Mouse (Mus musculus): ENCODE measurements around the gene Drosha.
"Not testable (repeated sequence)": the region's sequence is repeated elsewhere in the genome, so short reads cannot be mapped to it uniquely, and the experiment has no call there.

Gene Drosha

DNA sequence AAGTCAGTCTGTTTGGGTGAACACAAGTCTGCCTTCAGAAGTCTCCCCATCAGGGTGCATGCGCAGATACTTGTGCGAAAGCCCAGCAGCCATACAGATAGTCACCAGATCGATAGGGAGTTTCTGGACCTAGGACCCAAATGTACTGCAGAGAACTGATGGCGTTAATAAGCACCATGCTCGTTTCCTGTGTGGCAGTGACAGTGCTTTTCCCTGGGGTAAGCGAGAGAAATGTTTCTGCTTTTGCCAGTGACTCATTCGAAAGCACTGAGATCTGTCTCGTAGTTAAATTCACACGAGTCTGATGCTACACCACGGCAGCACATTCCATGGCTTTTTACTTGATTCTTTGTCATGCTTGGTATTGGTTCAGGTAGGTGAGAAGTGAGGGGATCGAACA lies 60.7 kb downstream of the Drosha start:
- DNase-seq (ENCODE audit: low spot score): no peak

DNA sequence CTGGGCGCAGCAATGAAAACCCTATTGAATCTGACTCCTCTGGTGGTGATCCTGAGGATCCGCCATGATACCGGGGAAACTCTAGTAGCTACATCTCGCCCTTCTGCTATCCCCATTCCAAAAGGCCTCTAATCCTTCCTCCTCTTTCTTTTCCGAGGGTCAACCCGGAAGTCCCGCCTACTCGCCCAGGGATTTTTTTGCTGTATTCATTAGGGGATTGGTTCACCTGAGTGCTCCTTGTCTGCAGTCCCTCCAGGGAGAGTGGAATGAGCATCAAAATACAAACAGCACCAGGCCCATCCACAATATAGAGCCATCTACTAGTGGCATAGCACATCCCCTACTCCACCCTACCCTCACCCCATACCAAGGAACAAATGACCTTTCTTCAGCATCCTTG lies 62.6 kb downstream of the Drosha start:
- no peak for DNase-seq (ENCODE audit: low spot score)

GRCm38 (mm10) chr15:12888312-12888711 lies 63.7 kb downstream of the Drosha start:
- DNase-seq (ENCODE audit: low spot score): no peak

DNA sequence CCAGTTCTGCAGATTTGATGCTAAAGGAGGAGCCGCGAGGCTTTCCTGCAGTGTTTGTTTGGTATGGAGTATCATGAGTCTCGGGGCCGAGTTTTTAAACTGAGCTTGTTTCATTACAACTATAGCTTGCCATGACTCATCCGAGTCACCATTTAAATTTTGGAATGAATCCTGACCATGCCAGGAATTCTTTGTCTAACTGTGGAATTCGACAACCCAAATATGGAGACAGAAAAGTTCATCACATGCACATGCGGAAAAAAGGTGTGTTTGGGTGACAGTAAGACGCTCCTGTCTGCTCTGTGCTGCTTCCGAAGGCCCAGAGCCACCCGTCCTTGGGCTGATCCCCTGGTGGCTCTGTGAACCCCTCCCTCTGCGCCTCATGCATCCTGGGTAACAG lies 65.3 kb downstream of the Drosha start:
- DNase-seq (ENCODE audit: low spot score): no peak

- DNase-seq (ENCODE audit: low spot score): no peak
Observed at GRCm38 (mm10) chr15:12895426-12895825, 70.8 kb downstream of the Drosha start.

GRCm38 (mm10) chr15:12896022-12897009 lies 71.7 kb downstream of the Drosha start:
- no peak for DNase-seq (ENCODE audit: low spot score)

DNA sequence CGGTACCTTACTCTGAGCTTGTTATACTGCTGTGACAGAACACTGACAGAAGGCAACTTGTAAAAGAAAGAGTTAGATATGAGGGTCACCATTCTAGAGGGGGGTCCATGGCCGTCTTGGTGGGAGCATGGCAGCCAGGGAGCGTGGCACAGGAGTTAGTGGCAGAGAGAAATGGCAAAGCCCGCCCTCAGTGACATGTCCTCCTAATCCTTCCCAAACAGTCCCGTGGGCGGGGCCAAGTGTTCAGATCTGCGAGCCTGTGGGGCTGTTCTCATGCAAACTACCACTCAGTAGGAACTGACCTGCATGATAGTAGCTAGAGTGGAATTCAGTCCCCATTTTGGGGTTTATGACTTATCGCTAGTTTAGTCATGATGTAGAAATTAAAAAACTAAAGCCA lies 73.2 kb downstream of the Drosha start:
- no peak for DNase-seq (ENCODE audit: low spot score)

- DNase-seq (ENCODE audit: low spot score): no peak
Observed at GRCm38 (mm10) chr15:12900428-12901196, 76.0 kb downstream of the Drosha start.

- no peak for DNase-seq (ENCODE audit: low spot score)
Observed at GRCm38 (mm10) chr15:12901197-12901570, 76.6 kb downstream of the Drosha start.

DNA sequence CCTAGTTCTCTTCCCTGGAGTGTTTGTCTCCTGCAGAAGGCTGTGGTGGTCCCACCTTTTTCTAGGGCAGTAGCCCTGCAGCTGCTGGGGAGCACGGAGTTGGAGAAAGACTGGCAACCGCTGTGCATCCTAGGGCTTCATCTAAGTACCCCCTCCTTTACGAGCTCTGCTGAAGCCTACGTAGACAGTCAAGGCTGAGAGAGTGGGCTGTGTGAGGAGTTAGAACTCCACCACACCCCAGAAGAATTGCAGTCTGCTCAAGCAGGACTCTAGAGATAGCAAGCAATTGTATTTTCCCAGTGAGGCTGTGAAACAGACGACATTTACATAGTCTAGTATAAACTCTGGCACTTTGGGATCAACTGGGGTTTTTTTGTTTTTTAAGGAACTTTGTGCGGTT lies 79.8 kb downstream of the Drosha start:
- no peak for DNase-seq (ENCODE audit: low spot score)

DNA sequence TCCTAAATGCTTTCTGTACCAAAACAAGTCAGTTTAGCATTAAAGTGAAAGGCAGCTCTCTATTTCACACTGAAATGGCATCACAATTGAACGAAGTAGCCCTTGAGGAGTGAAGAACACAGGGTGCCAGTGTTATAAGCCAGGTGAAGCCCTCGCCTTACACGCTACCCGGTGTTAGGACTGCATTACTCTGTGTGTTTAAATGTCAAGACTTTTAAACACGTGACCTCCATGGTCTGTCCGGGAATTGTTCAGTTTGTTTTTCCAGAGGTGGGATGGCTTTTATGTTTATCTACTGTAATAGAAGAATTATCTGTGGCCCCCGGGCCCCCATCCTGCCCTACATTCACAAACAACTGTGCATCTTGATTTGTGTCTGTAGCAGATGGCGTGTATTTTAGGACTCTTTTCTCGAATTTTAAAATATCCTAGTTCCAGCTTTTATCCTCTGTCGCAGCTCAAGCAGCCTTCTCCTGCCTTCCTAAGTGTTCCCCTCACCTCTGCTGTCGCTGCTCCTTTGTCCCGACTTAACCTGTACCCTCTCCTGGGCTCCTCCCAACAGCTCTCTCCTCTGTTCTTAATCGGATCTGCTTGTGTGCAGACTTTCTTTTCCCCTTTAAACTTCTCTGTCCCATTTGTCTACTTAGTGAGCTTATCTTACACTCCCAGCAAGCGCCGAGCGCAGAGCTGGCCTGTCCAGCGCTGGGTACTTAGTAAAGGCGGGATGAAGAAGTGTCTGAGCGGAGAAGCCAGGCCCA lies 83.5 kb downstream of the Drosha start:
- no peak for DNase-seq (ENCODE audit: low spot score)

DNA sequence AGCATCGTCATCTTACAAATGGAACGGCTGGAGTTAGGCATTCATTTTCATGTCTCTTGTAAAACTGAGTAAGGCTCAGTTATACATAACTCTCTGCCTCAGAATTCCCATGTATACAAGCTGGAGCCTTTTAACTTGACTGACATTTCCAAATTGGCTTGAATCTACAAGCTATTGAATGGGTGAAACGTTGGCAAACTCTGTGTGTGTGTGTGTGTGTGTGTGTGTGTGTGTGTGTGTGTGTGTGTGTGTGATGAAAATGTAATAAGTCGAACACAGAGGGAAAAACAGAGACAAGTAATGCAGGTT lies 84.1 kb downstream of the Drosha start:
- no peak for DNase-seq (ENCODE audit: low spot score)

DNA sequence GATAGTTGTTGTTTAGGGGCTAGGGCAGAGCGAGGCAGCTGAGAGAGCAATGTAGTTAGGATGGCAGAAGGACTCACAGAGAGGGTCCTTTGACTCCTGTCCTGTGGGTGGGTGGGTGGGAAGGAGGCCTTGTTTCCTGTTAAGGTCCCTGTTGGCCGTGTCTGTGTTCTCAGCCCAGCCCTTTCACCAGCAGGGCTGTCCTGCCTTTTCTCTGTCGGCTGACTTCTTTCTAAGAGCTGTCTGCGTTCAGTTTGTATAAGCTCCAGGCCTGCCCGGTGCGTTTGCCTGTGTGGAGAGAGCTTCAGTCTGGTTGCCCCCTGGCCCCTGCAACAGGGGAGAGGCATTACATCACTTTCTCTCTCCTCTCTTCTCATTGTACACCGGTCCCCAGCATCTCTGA lies 84.6 kb downstream of the Drosha start:
- no peak for DNase-seq (ENCODE audit: low spot score)

GRCm38 (mm10) chr15:12911082-12911481 lies 86.5 kb downstream of the Drosha start:
- no peak for DNase-seq (ENCODE audit: low spot score)

GRCm38 (mm10) chr15:12916314-12916815 lies 91.8 kb downstream of the Drosha start:
- no peak for DNase-seq (ENCODE audit: low spot score)

DNA sequence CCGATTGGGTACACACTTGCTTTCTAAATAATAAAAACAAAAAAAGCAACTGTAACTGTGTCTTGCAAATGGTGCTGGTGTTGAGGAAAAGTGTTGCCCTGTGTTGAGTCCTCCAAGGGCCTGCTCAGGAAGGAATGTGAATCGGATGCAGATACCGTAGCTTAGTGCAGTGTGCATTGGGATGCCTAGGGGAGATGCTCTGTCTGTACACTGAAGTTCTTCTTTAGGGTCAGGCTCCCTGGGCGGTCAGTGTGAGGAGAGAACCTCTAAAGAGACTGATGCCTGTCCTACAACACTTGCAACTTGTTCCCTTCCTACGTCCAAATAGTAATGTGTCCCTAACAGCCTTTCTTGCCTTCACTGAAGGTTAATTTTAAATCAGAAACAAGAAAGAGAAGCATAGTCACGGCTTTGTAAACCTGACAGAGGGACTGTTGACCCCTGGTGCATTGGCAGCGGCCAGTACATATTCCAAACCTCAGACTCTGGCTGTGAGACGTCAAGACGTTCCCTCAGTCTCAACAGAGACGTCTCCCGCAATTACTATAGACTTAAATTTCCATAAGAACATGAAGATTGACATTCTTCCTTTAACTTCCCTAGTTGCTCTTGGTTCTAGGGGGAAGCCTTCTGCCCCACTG lies 94.8 kb downstream of the Drosha start:
- not testable (repeated sequence) for DNase-seq (ENCODE audit: low spot score)

- DNase-seq (ENCODE audit: low spot score): no peak
Observed at GRCm38 (mm10) chr15:12919967-12920870, 95.6 kb downstream of the Drosha start.

DNA sequence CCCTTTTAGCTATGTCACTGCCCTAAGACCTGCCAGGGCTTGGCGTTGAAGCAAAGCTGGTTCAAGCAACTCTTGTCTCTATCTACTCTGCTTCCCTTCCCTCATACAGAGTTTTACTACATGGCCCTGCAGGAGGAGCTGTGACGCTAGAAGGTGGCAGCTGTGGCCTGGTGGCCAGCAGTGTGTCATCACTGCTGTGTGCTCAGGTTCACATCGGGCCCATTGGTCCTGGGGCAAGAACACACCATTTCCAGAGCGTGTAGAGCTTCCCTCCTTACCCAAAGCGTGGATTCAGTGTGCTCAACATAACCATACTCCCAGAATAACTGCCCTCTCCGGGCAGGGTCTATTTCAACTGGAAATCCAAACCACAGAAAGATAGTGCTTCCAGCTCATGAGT lies 97.3 kb downstream of the Drosha start:
- no peak for DNase-seq (ENCODE audit: low spot score)

DNA sequence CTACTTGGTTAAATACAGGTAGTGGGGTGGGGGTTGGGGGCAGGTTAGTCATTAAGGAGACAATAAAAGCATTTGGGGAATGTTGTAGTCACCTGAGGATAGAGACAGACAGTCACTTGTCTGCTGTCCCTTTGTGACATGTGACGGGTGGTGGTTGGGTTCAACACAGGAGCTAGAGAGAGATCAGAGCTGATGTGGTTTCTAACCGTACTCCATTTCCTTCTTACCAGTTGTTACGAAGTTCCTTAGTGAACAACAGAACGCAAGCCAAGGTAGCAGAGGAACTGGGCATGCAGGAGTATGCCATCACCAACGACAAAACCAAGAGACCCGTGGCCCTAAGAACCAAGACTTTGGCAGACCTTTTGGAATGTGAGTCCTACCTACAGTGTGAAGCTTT lies 99.2 kb downstream of the Drosha start:
- DNase-seq (ENCODE audit: low spot score): no peak

- DNase-seq (ENCODE audit: low spot score): no peak
Observed at GRCm38 (mm10) chr15:12931481-12931880, 106.9 kb downstream of the Drosha start.

- DNase-seq (ENCODE audit: low spot score): no peak
Observed at GRCm38 (mm10) chr15:12936217-12936732, 111.7 kb downstream of the Drosha start.
